Mouse (Mus musculus) urinary bladder, postnatal 25 days (tissue): Measurements from ENCODE around the gene 4931440F15Rik.

Experiments
- DNase-seq: peaks from one replicate; pipeline ENCODE4 v3.0.0; 2022; ENCODE audit warnings: low spot score

The 4931440F15Rik gene

DNA sequence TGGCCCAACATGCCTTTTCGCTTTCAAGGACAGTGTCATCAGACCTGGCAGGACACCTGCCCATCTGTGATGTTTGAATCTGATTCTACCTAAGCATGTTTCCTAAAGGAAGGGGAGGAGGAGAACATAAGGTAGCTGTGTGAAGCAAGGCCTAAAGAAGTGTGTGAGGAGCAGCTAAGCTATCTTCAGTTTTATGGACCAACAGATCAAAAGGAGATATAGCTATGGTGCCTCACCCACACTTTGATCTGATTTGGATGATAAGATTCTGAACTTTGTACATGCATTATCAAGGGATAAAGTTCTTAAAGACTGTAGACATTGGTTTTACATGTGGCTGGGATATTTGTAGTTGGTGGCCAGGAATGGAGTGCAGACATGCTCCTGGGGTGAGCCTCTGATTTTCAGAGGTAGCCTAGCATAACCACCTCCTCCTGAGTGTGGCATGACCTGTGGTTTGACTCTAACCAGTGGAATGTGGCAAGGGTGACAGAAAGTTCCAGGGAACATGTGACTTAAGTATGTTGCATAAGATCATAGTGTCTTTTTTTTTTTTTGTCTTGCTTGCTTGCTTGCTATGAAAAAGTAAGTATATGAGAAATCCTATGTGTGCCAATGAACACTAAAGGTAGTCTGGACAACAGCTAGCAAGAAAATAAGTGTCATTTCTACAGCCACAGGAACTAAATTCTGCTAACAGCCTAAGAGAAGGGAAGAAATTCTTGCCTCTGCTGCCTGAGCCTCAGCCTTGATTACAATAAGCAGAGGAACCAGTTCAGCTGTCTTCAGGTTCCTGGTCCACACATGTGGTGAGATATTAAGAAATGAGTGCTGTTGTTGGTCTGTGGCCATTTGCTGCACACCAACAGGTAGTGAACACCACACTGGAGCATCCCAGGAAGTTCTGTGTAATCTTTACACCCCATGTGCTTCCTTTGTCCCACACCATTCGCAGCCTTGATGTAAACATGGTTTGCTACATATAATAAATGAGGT lies 23.7 kb downstream of the 4931440F15Rik start:
- no peak for DNase-seq

DNA sequence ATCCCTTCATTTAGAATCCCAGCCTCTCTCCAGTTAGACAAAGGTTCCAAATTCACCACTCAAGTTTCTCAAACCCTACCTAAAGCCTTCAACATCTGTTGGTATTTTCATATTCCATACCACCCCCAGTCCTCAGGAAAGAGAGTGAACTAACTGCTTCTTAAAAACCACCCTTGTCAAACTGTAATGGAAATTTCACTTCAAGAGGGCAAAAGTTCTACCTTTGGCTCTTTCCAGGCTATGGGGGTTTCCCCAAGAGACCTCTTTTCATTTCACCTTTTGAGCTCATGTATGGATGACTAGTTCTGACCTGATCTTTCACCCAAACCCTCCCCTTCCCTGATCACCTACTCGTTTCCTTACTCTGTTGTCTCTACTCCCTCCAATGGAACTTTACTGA lies 25.6 kb downstream of the 4931440F15Rik start:
- DNase-seq: no peak

DNA sequence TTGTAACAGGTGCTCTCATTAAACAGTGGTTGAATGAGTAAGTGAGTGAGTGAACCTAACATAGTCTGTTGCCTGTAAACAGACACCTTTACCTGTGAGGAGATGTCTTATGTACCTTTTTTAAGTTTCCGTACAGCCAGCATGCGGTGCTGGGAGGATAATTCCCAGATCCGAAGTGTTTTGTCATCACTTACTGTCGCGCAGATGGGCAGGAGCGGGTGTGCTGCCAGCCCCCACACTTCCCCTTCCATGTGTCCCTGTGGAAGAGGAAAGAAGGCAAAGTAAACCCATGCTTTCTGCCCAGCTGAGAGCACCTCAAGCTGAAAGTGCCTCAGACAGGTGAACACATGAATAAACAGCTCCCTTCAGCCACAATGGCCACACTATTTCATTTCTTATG lies 30.4 kb downstream of the 4931440F15Rik start:
- DNase-seq: no peak

DNA sequence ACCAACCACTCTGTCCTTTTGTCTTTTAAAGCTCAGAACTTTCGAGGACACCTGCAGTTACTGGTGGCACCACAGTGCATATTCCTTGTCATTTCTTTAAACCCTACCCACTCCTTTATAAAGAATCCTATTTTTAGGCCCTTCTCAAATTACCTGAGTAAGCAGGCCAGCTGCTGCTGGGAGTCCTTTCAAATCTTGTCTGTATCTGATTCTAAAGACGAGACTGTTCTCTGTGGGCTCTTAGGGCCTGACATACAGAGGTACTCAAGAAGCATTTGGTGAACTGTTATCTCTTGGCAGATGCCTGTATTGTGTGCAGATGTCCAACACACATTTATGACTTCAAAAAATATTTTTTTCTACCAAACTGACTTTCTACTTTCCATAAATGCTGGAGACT lies 31.0 kb downstream of the 4931440F15Rik start:
- no peak for DNase-seq

DNA sequence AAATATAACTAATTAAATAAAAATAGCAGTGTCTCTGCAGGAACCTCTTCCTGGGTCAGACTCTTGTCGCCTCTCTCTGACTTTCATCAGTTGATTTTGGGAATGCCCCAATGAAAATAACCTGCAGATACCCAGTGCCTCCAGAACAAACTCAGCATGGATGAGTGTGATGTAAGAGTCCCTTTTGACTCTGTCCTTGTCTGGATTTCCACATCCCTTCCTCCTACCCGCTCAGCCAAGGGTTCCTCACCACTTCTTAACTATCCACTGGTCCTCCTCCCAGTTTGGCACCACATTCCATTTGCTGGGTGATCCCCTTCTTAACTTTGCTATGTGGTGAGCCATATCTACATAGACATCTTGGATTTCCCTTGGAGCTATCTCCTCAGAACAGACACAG lies 34.7 kb downstream of the 4931440F15Rik start:
- no peak for DNase-seq

DNA sequence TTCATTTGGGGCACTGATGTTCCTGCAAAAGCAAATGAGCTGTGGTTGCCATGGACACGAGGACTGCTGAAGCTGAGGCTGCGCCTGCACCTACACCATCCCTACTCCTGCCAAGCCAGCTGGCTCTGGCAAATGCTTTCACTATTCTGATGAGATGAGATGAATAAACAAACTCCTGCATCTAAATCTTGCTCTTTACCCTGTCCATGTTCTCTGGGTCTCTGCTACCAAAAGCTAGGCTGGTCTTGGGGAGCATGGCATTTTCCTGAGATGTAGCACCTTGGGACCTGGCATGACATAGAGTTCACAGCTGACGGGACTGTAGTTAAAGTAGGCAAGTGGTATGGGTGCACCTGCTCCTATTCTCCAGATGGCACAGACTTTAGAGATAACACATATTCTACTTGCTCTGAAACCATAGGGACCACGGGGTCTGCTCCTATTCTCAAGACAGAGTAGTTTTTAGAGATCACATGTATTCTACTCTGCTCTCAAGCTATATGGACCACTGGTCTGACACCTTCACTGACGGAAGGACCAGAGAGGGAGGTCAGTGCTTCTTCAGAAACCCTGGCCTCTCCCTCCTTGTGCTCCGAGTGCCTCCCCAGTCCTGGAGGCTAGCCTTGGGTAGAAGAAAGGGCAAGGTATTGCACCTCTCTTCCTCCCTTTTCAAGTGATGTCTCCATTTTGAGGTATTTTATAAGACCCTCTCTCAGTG lies 36.4 kb downstream of the 4931440F15Rik start:
- no peak for DNase-seq

DNA sequence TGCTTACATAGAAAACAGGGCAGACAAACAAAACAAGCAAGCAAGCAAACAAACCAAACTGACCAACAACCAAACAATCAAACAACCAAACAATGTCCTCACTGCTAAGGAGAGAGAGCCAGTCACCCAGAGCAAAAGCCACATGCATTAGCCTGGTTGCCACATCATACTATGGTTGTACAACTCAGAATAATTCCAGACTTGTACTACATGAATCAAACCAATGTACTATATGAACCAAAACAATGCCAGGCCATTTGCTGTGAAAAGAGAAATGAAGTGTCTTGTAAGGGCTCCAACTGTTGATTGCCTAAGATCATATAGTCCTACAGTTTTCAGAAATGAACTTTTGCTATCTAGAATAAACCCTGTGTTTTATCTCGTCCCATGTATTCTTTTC lies 37.0 kb downstream of the 4931440F15Rik start:
- no peak for DNase-seq

DNA sequence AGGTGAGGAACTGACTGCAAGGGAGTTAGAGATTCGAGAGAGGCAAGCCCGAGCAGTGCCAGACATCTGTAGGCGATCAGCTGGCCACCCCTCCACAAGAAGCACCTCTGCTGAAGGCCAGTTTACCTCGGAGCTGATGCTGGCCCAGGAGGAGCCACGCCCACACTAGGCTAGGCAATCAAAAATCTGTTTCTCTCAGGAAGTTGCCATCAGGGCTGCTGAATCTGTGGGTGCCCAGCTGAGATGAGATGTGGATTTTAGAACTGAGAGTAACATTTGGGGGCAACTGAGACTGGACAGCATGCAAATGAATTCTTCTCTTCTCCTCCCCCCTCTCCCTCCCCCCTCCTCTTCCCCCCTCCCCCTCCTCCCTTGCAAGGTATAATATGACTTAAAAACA lies 38.0 kb downstream of the 4931440F15Rik start:
- no peak for DNase-seq

DNA sequence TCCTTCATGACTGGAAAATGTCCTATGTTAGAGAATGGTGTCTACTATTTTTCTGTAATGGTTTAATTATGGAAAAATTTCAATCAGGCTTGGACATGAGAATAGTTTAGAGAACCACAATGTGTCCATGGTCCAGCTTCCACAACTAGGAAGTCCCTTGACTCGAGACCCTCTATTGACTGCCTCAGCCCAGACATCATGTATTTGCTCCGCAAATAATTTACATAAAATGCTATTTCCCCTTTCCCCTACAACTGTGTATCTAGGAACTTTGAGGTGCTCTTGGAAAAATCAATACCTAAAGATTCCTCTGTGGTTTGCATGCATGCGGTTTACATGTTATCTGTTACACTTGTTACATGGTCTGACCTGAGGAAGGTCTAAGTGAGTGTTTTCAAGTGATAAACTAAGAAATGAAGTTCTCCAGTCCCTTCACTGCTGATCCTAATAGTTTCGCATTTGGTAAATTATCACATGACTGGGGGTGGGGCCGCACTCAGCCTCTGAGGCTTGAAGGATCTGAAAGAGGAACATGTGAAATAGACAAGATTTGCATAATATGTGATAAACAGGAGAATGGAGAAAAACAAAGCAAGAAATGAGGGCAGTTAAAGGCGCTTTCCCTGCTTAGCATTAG lies 38.8 kb downstream of the 4931440F15Rik start:
- DNase-seq: no peak

DNA sequence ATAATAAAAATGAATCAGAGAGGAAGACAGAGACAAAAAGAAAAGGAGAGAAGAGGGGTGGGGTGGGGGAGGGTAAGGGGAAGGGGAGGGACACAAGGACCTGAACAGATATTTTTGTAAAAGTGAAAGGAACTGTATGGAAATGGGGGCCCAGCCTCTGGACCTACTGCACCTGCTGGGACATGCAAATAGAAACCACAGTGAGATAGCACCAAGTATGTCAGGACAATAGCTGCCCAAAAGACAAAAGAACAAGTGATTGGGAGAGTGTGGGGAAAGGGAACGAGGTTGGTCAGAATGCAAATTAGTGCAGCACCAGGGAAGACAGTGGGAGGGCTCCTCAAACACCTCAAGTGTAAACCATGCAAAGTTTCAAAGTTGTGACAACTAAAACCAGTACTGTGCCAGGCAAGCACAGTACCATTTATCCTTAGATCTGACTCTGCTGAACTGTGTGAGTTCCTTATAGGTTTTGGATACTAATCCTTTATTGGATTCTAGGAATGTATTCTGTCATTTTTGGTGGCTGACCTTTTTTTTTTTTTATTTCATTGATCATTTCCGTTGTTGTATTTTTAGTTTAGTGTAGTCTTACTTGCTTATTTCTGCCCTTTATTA lies 46.0 kb downstream of the 4931440F15Rik start:
- DNase-seq: no peak

DNA sequence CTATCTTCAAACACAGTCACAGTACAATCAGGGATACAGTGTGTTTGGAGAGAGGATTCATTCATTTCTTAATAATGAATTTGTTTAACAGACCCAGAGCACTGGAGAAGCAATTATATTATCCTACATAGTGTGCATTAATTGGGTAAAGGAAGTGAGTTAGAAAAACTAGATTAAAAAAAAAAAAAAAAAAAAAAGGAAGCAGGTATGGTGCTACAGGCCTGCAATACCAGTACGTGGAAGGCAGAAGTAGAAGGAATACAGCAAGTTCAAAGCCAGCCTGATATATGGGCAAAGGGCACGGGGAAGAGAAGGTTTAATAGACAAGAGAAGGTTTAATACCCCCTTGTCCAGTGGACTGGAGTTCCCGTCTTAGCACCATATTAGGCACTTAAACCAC lies 46.5 kb downstream of the 4931440F15Rik start:
- DNase-seq: no peak

DNA sequence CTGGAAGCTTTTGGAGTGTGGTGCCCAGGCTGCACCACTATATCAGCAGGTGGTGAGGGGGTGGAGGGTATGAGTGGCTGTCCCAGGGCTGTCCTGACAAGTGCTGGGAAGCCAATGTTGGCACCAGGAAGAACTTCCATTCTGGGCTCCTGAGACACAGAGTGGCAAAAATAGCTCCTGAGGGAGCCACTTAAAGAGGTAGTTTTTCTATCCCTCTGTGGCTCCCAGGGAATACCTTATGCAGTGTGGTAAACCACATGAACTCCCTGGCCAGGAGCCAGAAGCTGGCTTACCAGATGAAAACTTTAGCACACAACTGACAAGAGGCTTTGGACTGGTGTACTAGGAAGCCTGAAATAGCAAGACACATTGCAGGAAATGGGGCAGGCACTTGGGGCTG lies 47.5 kb downstream of the 4931440F15Rik start:
- no peak for DNase-seq

DNA sequence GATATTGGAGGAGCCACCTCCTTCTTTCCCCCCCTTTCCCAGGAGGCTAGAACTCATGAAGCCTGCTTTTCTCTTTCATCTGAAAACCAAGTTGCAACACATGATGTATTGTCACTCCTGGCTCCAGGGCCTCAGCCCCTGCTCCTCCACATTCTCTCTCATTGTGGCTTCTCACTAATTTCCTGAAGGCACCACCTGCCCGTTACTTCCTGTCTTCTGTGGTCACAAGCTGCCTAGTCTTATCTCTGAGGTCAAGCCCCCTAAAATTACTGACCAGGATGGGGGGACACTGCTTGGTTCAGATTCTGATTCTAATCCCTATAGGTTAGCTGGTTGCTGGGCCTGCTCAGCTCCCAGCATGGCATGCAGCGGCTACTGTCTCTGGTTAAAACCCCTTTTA lies 50.7 kb downstream of the 4931440F15Rik start:
- DNase-seq: no peak

DNA sequence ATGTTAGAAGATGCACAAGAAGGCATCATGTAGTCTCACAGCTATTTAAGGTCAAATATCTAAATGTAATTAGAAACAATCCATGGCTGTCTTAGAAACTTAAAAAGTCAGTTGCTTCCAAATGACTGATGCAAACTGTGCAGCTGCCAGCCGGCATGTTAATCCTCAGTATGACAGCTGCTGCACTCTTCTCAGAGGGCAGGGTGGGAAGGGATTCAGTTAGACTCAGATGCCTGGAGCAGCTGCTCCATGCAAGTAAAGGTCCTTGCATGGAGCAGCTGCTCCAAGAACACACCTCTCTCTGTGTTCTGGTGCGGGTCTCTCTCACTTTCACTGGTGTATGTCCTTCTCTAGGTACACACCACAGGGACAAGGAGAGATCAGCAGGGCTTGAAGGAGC lies 51.2 kb downstream of the 4931440F15Rik start:
- DNase-seq: no peak
